Mouse (Mus musculus) myocyte (in vitro differentiated cells): ENCODE measurements around the gene Rrp9.

Experiments used
- E2F4 ChIP-seq: IDR thresholded peaks from one replicate; pipeline ENCODE4 v1.6.1; 2011; ENCODE audit warnings: mild to moderate bottlenecking, control low read depth, moderate library complexity; ENCODE audit not compliant: insufficient read depth
- MAX ChIP-seq: IDR thresholded peaks from one replicate; pipeline ENCODE4 v1.6.1; 2011; ENCODE audit warnings: low read depth, mild to moderate bottlenecking, control low read depth
- MYOD1 ChIP-seq, 3 experiments: IDR thresholded peaks; one replicate each; pipeline ENCODE4 v1.6.1; 2011; ENCODE audit warnings: control low read depth in 2 of 3, low read depth in 2 of 3, mild to moderate bottlenecking in 2 of 3, moderate library complexity in 1 of 3; ENCODE audit not compliant: insufficient read length in 2 of 3, control insufficient read depth in 1 of 3
- MYOG ChIP-seq, 3 experiments: IDR thresholded peaks; one replicate each; pipeline ENCODE4 v1.6.1; 2011; ENCODE audit warnings: control low read depth in 2 of 3, low read depth in 2 of 3, mild to moderate bottlenecking in 2 of 3; ENCODE audit not compliant: insufficient read length in 2 of 3, control insufficient read depth in 1 of 3, insufficient read depth in 1 of 3
- POLR2A ChIP-seq: IDR thresholded peaks from one replicate; pipeline ENCODE4 v1.6.1; 2011; ENCODE audit warnings: low read depth, mild to moderate bottlenecking, control low read depth, moderate library complexity; ENCODE audit not compliant: insufficient read length
- POLR2AphosphoS2 ChIP-seq: IDR thresholded peaks from one replicate; pipeline ENCODE4 v1.6.1; 2011; ENCODE audit warnings: low read depth, control low read depth; ENCODE audit not compliant: insufficient read length
- SRF ChIP-seq: IDR thresholded peaks from one replicate; pipeline ENCODE4 v1.6.1; 2011; ENCODE audit warnings: low read depth; ENCODE audit not compliant: control insufficient read depth, insufficient read length
- TCF3 ChIP-seq: IDR thresholded peaks from one replicate; pipeline ENCODE4 v1.6.1; 2011; ENCODE audit warnings: low read depth, control low read depth; ENCODE audit not compliant: insufficient read length
- USF1 ChIP-seq: IDR thresholded peaks from one replicate; pipeline ENCODE4 v1.6.1; 2011; ENCODE audit warnings: low read depth, mild to moderate bottlenecking, control low read depth, moderate library complexity

DNA sequence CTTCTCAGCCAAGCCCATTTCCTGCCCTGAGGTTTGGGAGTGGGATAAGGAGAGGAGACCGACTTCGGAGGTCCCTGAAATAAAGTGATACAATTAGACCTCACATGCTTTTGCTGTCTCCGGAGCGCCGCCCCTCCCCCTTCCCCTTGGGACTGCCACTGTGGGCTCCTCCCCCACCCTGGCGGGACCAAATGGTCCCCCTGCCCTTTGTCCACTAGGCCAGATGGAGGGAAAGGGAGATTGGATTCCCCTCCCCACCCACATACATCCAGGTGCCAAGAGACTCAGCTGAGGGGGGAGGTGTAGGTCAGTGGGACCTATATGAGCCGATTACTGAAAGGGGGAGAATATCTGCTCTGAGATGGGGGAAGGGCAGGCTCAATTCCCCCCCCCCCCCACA, 22.9 kb upstream of the Rrp9 start:
- no peak for TF ChIP-seq POLR2A
- no peak for TF ChIP-seq TCF3
- TF ChIP-seq USF1: no peak
- TF ChIP-seq SRF: no peak
- TF ChIP-seq POLR2AphosphoS2: no peak
- no peak for TF ChIP-seq MAX
- TF ChIP-seq MYOG (IDR thresholded peaks at IDR 0.05; ENCODE audit: control insufficient read depth in 1 of 3, insufficient read depth in 1 of 3, insufficient read length in 2 of 3, low read depth in 2 of 3): peak in 1 of 3 experiments; percentile 62
- TF ChIP-seq E2F4: no peak
- TF ChIP-seq MYOD1 (IDR thresholded peaks at IDR 0.05; ENCODE audit: control insufficient read depth in 1 of 3, insufficient read length in 2 of 3, low read depth in 2 of 3): peak in 2 of 3 experiments; percentile 13 to 64
